Mouse (Mus musculus) small intestine, adult 10 weeks (tissue): ENCODE results near the gene Il1rapl2. TPM values are rescaled to one million over a fixed set of nuclear protein-coding genes. Genes with fewer than 3 reads are reported as not detected.

Source experiments
- polyA plus RNA-seq: library from polyadenylated mRNA; stranded (reverse); fragments of 350-450 nt; fragmentation: Illumina TruSeq; extraction: RNeasy Lipid Tissue Mini Kit (QIAGEN cat#74804); gene quantifications from one replicate; pipeline ENCODE4 v1.2.3, GENCODE M21; 2014; ENCODE audit warnings: low replicate concordance

The Il1rapl2 gene
- polyA plus RNA-seq: not detected

DNA sequence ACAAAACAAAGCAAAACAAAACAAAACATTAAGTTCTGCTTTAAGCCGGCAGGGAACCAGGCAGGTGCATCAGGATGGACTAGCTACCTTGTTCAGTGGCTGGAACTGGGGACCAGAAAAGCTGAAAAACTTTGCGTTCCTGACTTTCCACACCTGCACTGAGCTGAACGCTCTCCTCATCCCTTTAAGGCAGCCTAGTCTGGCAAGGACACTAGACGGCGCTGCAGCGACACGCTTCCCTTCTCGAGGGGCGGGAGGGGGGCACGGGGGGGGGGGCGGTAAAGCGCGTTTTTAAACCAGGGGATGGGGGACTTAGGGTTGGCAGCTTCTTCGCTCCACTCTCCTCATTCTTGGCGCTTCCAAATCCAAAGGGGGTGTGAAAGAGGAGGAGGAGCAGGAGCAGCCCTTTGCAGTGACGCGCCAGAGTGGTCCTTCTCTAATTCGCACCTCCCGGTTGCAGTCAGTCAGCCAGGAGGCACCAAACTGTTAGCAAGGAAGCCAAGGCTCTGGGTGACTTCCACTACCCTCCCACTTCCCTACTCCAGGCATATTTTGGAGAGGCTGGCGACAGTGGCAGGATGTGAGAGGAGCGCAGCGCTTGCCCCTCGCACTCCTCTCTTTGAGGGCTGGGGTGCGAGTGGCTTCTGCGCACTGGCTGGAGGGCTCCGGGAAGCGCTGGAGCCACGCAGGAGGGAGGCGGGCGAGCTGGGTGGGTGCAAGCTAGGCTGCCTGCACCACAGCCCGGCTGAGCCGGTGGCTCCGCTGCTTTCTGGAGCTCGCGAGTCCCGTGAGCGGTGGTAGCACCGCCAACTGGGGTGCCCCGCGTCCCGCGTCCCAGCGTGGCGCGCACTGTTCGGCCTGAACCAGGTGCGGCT lies at the start of gene Il1rapl2:
Gene Il1rapl2, plus strand, starts transcription at position 288 of the 875 bp plus-strand sequence.

DNA sequence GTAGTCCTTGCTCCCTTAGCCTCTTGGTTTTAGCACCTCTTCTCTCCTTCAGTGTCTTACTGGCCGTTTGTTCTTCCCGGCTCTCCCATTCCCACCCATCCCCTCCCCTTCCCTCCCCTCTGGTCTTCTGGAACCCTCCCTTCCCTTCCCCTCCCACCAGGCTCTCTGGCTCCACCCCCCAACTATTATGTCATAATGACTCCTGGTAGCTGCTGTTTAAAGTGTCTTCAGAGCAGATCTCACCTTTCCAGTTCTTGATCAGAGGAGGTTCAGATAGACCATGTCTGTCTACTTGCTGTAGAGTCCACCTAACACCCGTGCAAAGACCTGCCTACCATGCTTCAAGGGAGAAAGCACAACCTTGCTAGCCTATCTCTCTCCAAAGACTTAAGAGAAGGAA lies 639.1 kb downstream of the Il1rapl2 start, which contains the start of gene Tex13a:
Gene Tex13a, minus strand, starts transcription at position 101 of the 400 bp plus-strand sequence.

